Mouse (Mus musculus): ENCODE results near the gene Ddn.

DNA sequence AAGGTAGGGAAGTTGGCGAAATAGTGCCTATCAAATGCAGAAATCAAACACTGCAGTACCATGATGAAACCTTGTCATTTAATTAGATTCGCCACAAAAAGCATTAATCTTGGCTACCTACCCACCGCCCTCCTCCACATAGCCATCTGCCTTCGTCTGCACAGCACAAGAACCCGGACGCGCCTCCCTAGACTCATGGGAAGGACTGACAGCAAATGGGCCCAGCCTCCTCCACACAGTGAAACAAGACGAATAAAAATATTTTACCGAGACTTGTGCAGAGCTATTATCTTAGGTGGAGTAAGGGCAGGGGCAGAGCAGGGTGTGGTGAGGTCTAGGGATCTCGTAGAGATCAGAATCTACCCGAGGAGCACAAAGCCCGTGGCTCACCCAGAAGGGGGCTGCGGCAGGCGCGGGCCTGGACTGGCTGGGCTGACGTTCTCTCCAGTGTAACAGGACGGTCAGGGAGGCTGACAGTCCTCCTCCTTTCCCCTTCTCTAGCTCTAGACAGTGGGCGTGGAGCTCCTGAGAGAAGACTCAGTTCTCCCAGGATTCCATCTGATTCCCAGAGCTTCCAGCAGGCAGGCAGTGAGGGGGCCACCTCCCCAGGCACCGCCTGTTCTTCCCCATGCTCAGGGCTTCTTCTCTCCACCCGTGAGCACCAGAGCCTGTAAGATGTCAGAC, 3.6 kb upstream of the Ddn start:
- no peak for TF ChIP-seq POLR2A (IDR thresholded peaks at IDR 0.05; ENCODE audit: insufficient read depth, low read depth, low read length)
- no peak for TF ChIP-seq CTCF (IDR thresholded peaks at IDR 0.05; ENCODE audit: insufficient read depth, low read depth, low read length)

All from olfactory bulb, adult 2 months (tissue).